Mouse (Mus musculus): ENCODE data around the gene Rps3a1. TPM values are rescaled to one million over a fixed set of nuclear protein-coding genes. Genes with fewer than 3 reads are reported as not detected.

The Rps3a1 gene
- polyA plus RNA-seq, 1 experiment from 2014 or later, result 751 TPM

DNA sequence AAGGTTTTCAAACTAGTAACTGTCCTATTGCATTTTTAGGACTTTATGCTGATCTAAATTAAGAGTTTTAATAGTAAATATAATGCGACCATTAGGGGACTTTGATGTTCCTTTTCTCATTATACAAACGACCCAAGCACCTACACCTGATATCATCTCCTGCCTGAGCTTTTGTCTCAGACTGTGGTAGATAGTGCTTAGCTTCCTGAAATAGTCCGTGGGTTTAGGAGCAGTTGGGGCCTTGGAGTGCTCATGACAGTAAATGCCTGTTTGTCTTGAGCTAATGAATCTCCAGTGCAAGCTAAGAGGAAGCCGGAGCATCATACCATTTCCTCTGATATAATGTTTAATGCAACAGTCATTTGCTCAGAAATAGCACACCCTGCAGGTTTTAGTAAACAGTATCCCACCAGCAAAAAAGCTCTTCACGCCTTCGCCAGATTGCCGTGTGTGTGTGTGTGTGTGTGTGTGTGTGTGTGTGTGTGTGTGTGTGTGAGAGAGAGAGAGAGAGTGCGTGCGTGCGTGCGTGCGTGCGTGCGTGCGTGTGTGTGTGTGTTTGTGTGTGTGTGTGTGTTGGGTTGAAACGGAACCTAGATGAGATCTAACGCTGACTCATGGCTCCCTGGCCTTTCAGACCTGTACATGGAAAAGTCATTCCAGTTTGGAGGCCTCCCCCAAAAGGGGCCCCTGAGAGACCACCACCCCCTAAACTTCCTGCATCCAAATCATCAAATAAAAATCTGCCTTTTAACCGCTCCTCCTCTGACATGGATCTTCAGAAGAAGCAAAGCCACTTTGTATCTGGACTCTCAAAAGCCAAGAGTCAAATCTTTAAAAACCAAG, 38.8 kb downstream of the Rps3a1 start:
- DNase-seq, result no peak
- TF ChIP-seq EP300 (IDR thresholded peaks at IDR 0.05; ENCODE audit: low read depth), result no peak
- TF ChIP-seq CTCF (IDR thresholded peaks at IDR 0.05; ENCODE audit: low read depth), result peak; percentile 29
- no peak overlapping the region for H3K9ac ChIP-seq (replicated peaks)
- H3K27ac ChIP-seq (ENCODE audit: low read depth), result peak overlapping the region; percentile 39; the same call in 1 of the 2 replicates
- peaks cover 16% of the 10 kb centered on the region; the same call in 1 of the 2 replicates for H3K36me3 ChIP-seq (replicated peaks; ENCODE audit: insufficient read depth, low read length)
- ATAC-seq, result peak; percentile 22
- H3K4me2 ChIP-seq (ENCODE audit: low read depth, low read length), result peak overlapping the region; percentile 50
- H3K4me3 ChIP-seq (ENCODE audit: low read depth, low read length), result no peak overlapping the region
- H3K4me1 ChIP-seq (ENCODE audit: insufficient read depth), result no peaks in the 10 kb centered on the region
- no peaks in the 10 kb centered on the region for H3K27me3 ChIP-seq (ENCODE audit: insufficient read depth, low read length)
- H3K9me3 ChIP-seq (ENCODE audit: low read length), result no peaks in the 10 kb centered on the region
- 38% methylated on average over 18 of the region's 18 CpGs for WGBS (ENCODE audit: insufficient replicate concordance)

- no peak overlapping the region for H3K4me2 ChIP-seq (ENCODE audit: low read depth, low read length)
- TF ChIP-seq CTCF (IDR thresholded peaks at IDR 0.05; ENCODE audit: low read depth) (no peak), EP300 (IDR thresholded peaks at IDR 0.05; ENCODE audit: low read depth) (no peak)
- H3K27me3 ChIP-seq (ENCODE audit: insufficient read depth, low read length), result no peaks in the 10 kb centered on the region
- WGBS (ENCODE audit: insufficient replicate concordance), result 89% methylated on average over 6 of the region's 6 CpGs
- DNase-seq, result no peak
- no peak overlapping the region for H3K4me3 ChIP-seq (ENCODE audit: low read depth, low read length)
- no peaks in the 10 kb centered on the region for H3K4me1 ChIP-seq (ENCODE audit: insufficient read depth)
- ATAC-seq, result no peak
- no peak overlapping the region for H3K27ac ChIP-seq (ENCODE audit: low read depth)
- H3K9ac ChIP-seq (replicated peaks), result no peak overlapping the region
- H3K9me3 ChIP-seq (ENCODE audit: low read length), result no peaks in the 10 kb centered on the region
- peaks cover 12% of the 10 kb centered on the region; the same call in 1 of the 2 replicates for H3K36me3 ChIP-seq (replicated peaks; ENCODE audit: insufficient read depth, low read length)
Measured at GRCm38 (mm10) chr3:86101956-86102355, 40.5 kb downstream of the Rps3a1 start.

- no peak for ATAC-seq
- no peak overlapping the region for H3K4me3 ChIP-seq (ENCODE audit: low read depth, low read length)
- 0 out of 2 replicates have a peak, but pooled peaks cover 2% of the 10 kb centered on the region for H3K36me3 ChIP-seq (replicated peaks; ENCODE audit: insufficient read depth, low read length)
- WGBS (ENCODE audit: insufficient replicate concordance), result 83% methylated on average over 5 of the region's 5 CpGs
- no peaks in the 10 kb centered on the region for H3K9me3 ChIP-seq (ENCODE audit: low read length)
- no peak for DNase-seq
- no peaks in the 10 kb centered on the region for H3K27me3 ChIP-seq (ENCODE audit: insufficient read depth, low read length)
- H3K27ac ChIP-seq (ENCODE audit: low read depth), result no peak overlapping the region
- no peak for TF ChIP-seq CTCF (IDR thresholded peaks at IDR 0.05; ENCODE audit: low read depth)
- no peak for TF ChIP-seq EP300 (IDR thresholded peaks at IDR 0.05; ENCODE audit: low read depth)
- H3K9ac ChIP-seq (replicated peaks), result no peak overlapping the region
- H3K4me2 ChIP-seq (ENCODE audit: low read depth, low read length), result no peak overlapping the region
- no peaks in the 10 kb centered on the region for H3K4me1 ChIP-seq (ENCODE audit: insufficient read depth)
Measured at GRCm38 (mm10) chr3:86093907-86094306, 48.6 kb downstream of the Rps3a1 start.

GRCm38 (mm10) chr3:86093213-86093845, 49.2 kb downstream of the Rps3a1 start:
- Histone ChIP-seq H3K36me3 (replicated peaks; ENCODE audit: insufficient read depth, low read length) (0 out of 2 replicates have a peak, but pooled peaks cover 2% of the 10 kb centered on the region), H3K9ac (replicated peaks) (no peak overlapping the region), H3K27ac (ENCODE audit: low read depth) (no peak overlapping the region), H3K4me2 (ENCODE audit: low read depth, low read length) (no peak overlapping the region), H3K4me3 (ENCODE audit: low read depth, low read length) (no peak overlapping the region), H3K9me3 (ENCODE audit: low read length) (no peaks in the 10 kb centered on the region), H3K27me3 (ENCODE audit: insufficient read depth, low read length) (no peaks in the 10 kb centered on the region), H3K4me1 (ENCODE audit: insufficient read depth) (no peaks in the 10 kb centered on the region)
- WGBS (ENCODE audit: insufficient replicate concordance), result 83% methylated on average over 6 of the region's 6 CpGs
- DNase-seq (no peak), ATAC-seq (no peak)
- TF ChIP-seq CTCF (IDR thresholded peaks at IDR 0.05; ENCODE audit: low read depth) (no peak), EP300 (IDR thresholded peaks at IDR 0.05; ENCODE audit: low read depth) (no peak)

Other genes with a start within 250 kb of the Rps3a1 start
- 10.2 and 11.4 TPM in 2 replicates for gene Sh3d19, start 171.6 kb downstream of the Rps3a1 start, polyA plus RNA-seq (2015; fragmentation: Nextera tagmentation; extraction: Ambion mirVana)
- gene Prss48, start 140.2 kb downstream of the Rps3a1 start, polyA plus RNA-seq (2015; fragmentation: Nextera tagmentation; extraction: Ambion mirVana), result not detected in 2 replicates
- 1.6 and 1.8 TPM in 2 replicates for gene Lrba, start 82.0 kb upstream of the Rps3a1 start, polyA plus RNA-seq (2015; fragmentation: Nextera tagmentation; extraction: Ambion mirVana)